Mouse (Mus musculus): ENCODE data around the gene Gnb1l. TPM values are rescaled to one million over a fixed set of nuclear protein-coding genes. Genes with fewer than 3 reads are reported as not detected.

The Gnb1l gene
- total and polyA plus RNA-seq, 2 experiments from 2014 or later, result 2.2 to 8.5 TPM

- TF ChIP-seq EP300 (IDR thresholded peaks at IDR 0.05; ENCODE audit: low read depth), result no peak
- no peak for TF ChIP-seq CTCF (IDR thresholded peaks at IDR 0.05; ENCODE audit: low read depth)
- peak; percentile 49 for DNase-seq (ENCODE audit: low spot score)
- H3K9ac ChIP-seq (replicated peaks; ENCODE audit: low read depth, low read length), result no peak overlapping the region
- H3K9me3 ChIP-seq (replicated peaks; ENCODE audit: control insufficient read depth, low read length), result no peaks in the 10 kb centered on the region
- ATAC-seq (ENCODE audit: insufficient read depth, low read depth), result peak; percentile 80
- no peaks in the 10 kb centered on the region for H3K4me1 ChIP-seq (ENCODE audit: control insufficient read depth, insufficient read depth)
- no peaks in the 10 kb centered on the region for H3K36me3 ChIP-seq (replicated peaks; ENCODE audit: control insufficient read depth, insufficient read depth, low read length)
- H3K27ac ChIP-seq (ENCODE audit: low read depth), result no peak overlapping the region
- whole genome bisulfite sequencing, result 23% methylated on average over 8 of the region's 8 CpGs
- no peak overlapping the region for H3K4me2 ChIP-seq (ENCODE audit: low read depth, low read length)
- H3K27me3 ChIP-seq (ENCODE audit: control insufficient read depth, insufficient read depth, low read length), result no peaks in the 10 kb centered on the region; the same call in 1 of the 2 replicates
- no peak overlapping the region for H3K4me3 ChIP-seq (ENCODE audit: low read depth, low read length)
Observed at GRCm38 (mm10) chr16:18543151-18543829, 44.8 kb downstream of the Gnb1l start.

DNA sequence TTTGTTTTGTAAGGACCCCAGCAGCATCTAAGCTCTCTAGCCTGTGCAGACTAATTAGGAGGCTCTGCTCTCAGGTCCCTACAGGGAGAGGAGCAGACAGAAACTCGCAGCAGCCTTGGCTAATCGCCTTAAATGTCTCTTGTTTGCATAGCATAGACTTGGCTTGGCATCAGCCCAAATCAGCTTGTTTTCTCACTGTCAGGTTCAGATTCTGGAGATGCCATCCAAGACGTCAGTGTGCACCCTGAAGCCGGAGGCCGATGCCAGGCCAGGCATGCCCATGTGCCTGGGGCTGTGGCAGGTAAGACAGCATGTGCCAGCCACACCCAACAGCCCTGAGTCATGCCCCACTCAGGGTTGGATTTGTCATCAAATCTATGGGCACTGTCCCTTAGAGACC, 49.4 kb downstream of the Gnb1l start:
- H3K27ac ChIP-seq (ENCODE audit: low read depth), result no peak overlapping the region
- H3K4me2 ChIP-seq (ENCODE audit: low read depth, low read length), result no peak overlapping the region
- H3K4me1 ChIP-seq (ENCODE audit: control insufficient read depth, insufficient read depth), result peaks cover 7% of the 10 kb centered on the region; the same call in 1 of the 2 replicates
- no peak overlapping the region for H3K9ac ChIP-seq (replicated peaks; ENCODE audit: low read depth, low read length)
- no peak for TF ChIP-seq CTCF (IDR thresholded peaks at IDR 0.05; ENCODE audit: low read depth)
- TF ChIP-seq EP300 (IDR thresholded peaks at IDR 0.05; ENCODE audit: low read depth), result no peak
- DNase-seq (ENCODE audit: low spot score), result no peak
- H3K4me3 ChIP-seq (ENCODE audit: low read depth, low read length), result no peak overlapping the region
- H3K9me3 ChIP-seq (replicated peaks; ENCODE audit: control insufficient read depth, low read length), result no peaks in the 10 kb centered on the region
- H3K36me3 ChIP-seq (replicated peaks; ENCODE audit: control insufficient read depth, insufficient read depth, low read length), result no peaks in the 10 kb centered on the region
- peaks cover 6% of the 10 kb centered on the region; the same call in 1 of the 2 replicates for H3K27me3 ChIP-seq (ENCODE audit: control insufficient read depth, insufficient read depth, low read length)
- WGBS, result 65% methylated on average over 5 of the region's 5 CpGs
- ATAC-seq (ENCODE audit: insufficient read depth, low read depth), result no peak

- Histone ChIP-seq H3K36me3 (replicated peaks; ENCODE audit: control insufficient read depth, insufficient read depth, low read length) (no peaks in the 10 kb centered on the region), H3K27me3 (ENCODE audit: control insufficient read depth, insufficient read depth, low read length) (0 out of 2 replicates have a peak, but pooled peaks cover 6% of the 10 kb centered on the region), H3K4me3 (ENCODE audit: low read depth, low read length) (no peak overlapping the region), H3K27ac (ENCODE audit: low read depth) (no peak overlapping the region), H3K4me2 (ENCODE audit: low read depth, low read length) (no peak overlapping the region), H3K4me1 (ENCODE audit: control insufficient read depth, insufficient read depth) (peaks cover 13% of the 10 kb centered on the region), H3K9ac (replicated peaks; ENCODE audit: low read depth, low read length) (no peak overlapping the region), H3K9me3 (replicated peaks; ENCODE audit: control insufficient read depth, low read length) (no peaks in the 10 kb centered on the region)
- WGBS, result 59% methylated on average over 9 of the region's 9 CpGs
- ATAC-seq (ENCODE audit: insufficient read depth, low read depth) (no peak), DNase-seq (ENCODE audit: low spot score) (no peak)
- no peak for TF ChIP-seq CTCF (IDR thresholded peaks at IDR 0.05; ENCODE audit: low read depth)
- TF ChIP-seq EP300 (IDR thresholded peaks at IDR 0.05; ENCODE audit: low read depth), result no peak
Observed at GRCm38 (mm10) chr16:18551604-18552003, 53.1 kb downstream of the Gnb1l start.

DNA sequence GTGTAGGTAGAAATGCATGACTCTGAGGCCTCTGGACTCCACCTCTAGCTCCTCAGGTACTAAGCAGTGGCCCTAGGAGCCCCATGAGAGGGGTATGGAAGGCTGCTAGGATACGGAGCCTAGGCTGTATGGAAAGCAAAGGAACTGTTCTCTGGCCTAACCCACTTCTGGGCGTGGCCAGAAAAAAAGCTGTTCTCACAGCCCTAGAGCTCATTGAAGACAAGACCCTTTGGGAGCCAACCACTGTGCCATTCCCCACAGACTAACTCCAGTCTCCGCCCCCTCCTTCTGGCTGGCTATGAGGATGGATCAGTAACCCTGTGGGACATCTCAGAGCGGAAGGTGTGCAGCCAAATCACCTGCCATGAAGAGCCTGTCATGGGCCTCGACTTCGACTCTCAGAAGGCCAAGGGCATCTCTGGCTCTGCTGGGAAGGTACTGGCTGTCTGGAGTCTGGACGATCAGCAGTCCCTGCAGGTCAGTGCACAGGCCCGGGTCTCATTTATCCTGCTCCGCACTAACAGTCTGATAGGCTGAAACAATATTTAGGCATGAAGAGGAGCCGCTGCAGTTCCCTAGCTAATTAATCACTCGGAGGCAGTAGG, 53.7 kb downstream of the Gnb1l start:
- DNase-seq (ENCODE audit: low spot score) (no peak), ATAC-seq (ENCODE audit: insufficient read depth, low read depth) (no peak; the same call in 1 of the 2 replicates)
- TF ChIP-seq CTCF (IDR thresholded peaks at IDR 0.05; ENCODE audit: low read depth), result no peak
- TF ChIP-seq EP300 (IDR thresholded peaks at IDR 0.05; ENCODE audit: low read depth), result no peak
- WGBS, result 84% methylated on average over 11 of the region's 11 CpGs
- H3K36me3 ChIP-seq (replicated peaks; ENCODE audit: control insufficient read depth, insufficient read depth, low read length), result no peaks in the 10 kb centered on the region
- no peaks in the 10 kb centered on the region for H3K9me3 ChIP-seq (replicated peaks; ENCODE audit: control insufficient read depth, low read length)
- 0 out of 2 replicates have a peak, but pooled peaks cover 6% of the 10 kb centered on the region for H3K27me3 ChIP-seq (ENCODE audit: control insufficient read depth, insufficient read depth, low read length)
- no peak overlapping the region for H3K4me3 ChIP-seq (ENCODE audit: low read depth, low read length)
- peaks cover 13% of the 10 kb centered on the region for H3K4me1 ChIP-seq (ENCODE audit: control insufficient read depth, insufficient read depth)
- no peak overlapping the region for H3K27ac ChIP-seq (ENCODE audit: low read depth)
- no peak overlapping the region for H3K9ac ChIP-seq (replicated peaks; ENCODE audit: low read depth, low read length)
- no peak overlapping the region for H3K4me2 ChIP-seq (ENCODE audit: low read depth, low read length)

DNA sequence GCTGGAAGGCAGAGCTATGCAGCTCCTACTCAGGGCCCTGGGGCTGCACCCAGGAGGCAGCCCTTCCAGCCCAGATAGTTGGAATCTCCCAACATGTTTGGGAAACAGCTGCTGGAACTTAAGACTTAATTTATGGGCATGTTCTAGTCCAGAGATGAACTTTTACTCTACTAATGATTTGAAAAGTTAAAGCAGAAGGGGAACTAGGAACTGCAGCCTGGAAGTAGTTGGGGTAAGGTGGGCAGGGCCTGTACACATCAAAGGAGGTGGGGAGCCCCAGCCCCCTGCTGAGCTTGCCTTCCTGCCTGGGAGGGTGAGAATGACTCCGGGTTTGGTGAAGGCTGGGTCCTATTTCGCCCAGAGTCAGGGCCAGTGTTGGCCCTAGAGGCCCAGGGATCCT, 56.2 kb downstream of the Gnb1l start:
- 0 out of 2 replicates have a peak, but pooled peaks cover 6% of the 10 kb centered on the region for H3K27me3 ChIP-seq (ENCODE audit: control insufficient read depth, insufficient read depth, low read length)
- ATAC-seq (ENCODE audit: insufficient read depth, low read depth) (no peak), DNase-seq (ENCODE audit: low spot score) (no peak)
- H3K4me1 ChIP-seq (ENCODE audit: control insufficient read depth, insufficient read depth), result peaks cover 5% of the 10 kb centered on the region
- TF ChIP-seq EP300 (IDR thresholded peaks at IDR 0.05; ENCODE audit: low read depth) (no peak), CTCF (IDR thresholded peaks at IDR 0.05; ENCODE audit: low read depth) (no peak)
- no peak overlapping the region for H3K9ac ChIP-seq (replicated peaks; ENCODE audit: low read depth, low read length)
- no peak overlapping the region for H3K27ac ChIP-seq (ENCODE audit: low read depth)
- H3K36me3 ChIP-seq (replicated peaks; ENCODE audit: control insufficient read depth, insufficient read depth, low read length), result no peaks in the 10 kb centered on the region
- no peak overlapping the region for H3K4me3 ChIP-seq (ENCODE audit: low read depth, low read length)
- WGBS, result 72% methylated on average over 2 of the region's 2 CpGs
- no peak overlapping the region for H3K4me2 ChIP-seq (ENCODE audit: low read depth, low read length)
- H3K9me3 ChIP-seq (replicated peaks; ENCODE audit: control insufficient read depth, low read length), result no peaks in the 10 kb centered on the region

Measured in heart, postnatal 0 days (tissue).